Mouse (Mus musculus) left cerebral cortex, postnatal 4 days (tissue): ENCODE data around the gene Cipc. TPM values are rescaled to one million over a fixed set of nuclear protein-coding genes. Genes with fewer than 3 reads are reported as not detected.

Experiments used
- DNase-seq: peaks from one replicate; pipeline ENCODE4 v3.0.0-alpha.2; 2022
- intact Hi-C: fragments of 180-260 bp; cut with DNase I; formaldehyde crosslinking; loops from one replicate; pipeline ENCODE4 v1.15.1; 2025
- total RNA-seq, 2 experiments: library from RNA; stranded (reverse); gene quantifications; 2 replicates each; pipeline ENCODE4 v1.2.3; 2021

Gene Cipc
- total RNA-seq, 2 experiments from 2014 or later, result 56.9 to 60.6 TPM

- no peak for DNase-seq
- intact Hi-C loops, result no loop called here
Measured at GRCm38 (mm10) chr12:86955894-86956293, 9.1 kb downstream of the Cipc start.

GRCm38 (mm10) chr12:86958558-86958957, 11.7 kb downstream of the Cipc start:
- no peak for DNase-seq
- intact Hi-C loops, result no loop called here

- intact Hi-C loops, result no loop called here
- DNase-seq, result no peak
Measured at GRCm38 (mm10) chr12:86959661-86960060, 12.8 kb downstream of the Cipc start.

GRCm38 (mm10) chr12:86960138-86960537, 13.3 kb downstream of the Cipc start:
- DNase-seq, result peak; percentile 78
- intact Hi-C loops, result no loop called here

- intact Hi-C loops, result no loop called here
Measured at GRCm38 (mm10) chr12:86960791-86961335, 14.0 kb downstream of the Cipc start.

GRCm38 (mm10) chr12:86961589-86962344, 14.9 kb downstream of the Cipc start:
- intact Hi-C loops, result no loop called here
- DNase-seq, result peak; percentile 43

More at GRCm38 (mm10) chr12:86960791-86961335, 14.0 kb downstream of the Cipc start:
- no peak for DNase-seq

GRCm38 (mm10) chr12:86964278-86965057, 17.6 kb downstream of the Cipc start:
- intact Hi-C loops, result no loop called here
- no peak for DNase-seq

- no peak for DNase-seq
- intact Hi-C loops, result no loop called here
Measured at GRCm38 (mm10) chr12:86965237-86965799, 18.5 kb downstream of the Cipc start.

GRCm38 (mm10) chr12:86968468-86969219, 21.8 kb downstream of the Cipc start:
- intact Hi-C loops, result no loop called here
- DNase-seq, result no peak

GRCm38 (mm10) chr12:86969220-86969601, 22.4 kb downstream of the Cipc start:
- no peak for DNase-seq
- intact Hi-C loops, result no loop called here

GRCm38 (mm10) chr12:86971089-86971488, 24.2 kb downstream of the Cipc start:
- intact Hi-C loops, result no loop called here

GRCm38 (mm10) chr12:86973216-86973615, 26.4 kb downstream of the Cipc start:
- peak; percentile 95 for DNase-seq
- intact Hi-C loops, result no loop called here

More at GRCm38 (mm10) chr12:86971089-86971488, 24.2 kb downstream of the Cipc start:
- no peak for DNase-seq

GRCm38 (mm10) chr12:86973706-86974105, 26.9 kb downstream of the Cipc start:
- intact Hi-C loops, result no loop called here

GRCm38 (mm10) chr12:86974387-86975288, 27.8 kb downstream of the Cipc start:
- peak; percentile 79 for DNase-seq
- intact Hi-C loops, result no loop called here

More at GRCm38 (mm10) chr12:86973706-86974105, 26.9 kb downstream of the Cipc start:
- DNase-seq, result no peak

- intact Hi-C loops, result no loop called here
- DNase-seq, result no peak
Measured at GRCm38 (mm10) chr12:86975761-86976160, 28.9 kb downstream of the Cipc start.

- DNase-seq, result no peak
- intact Hi-C loops, result no loop called here
Measured at GRCm38 (mm10) chr12:86976511-86977168, 29.8 kb downstream of the Cipc start.

GRCm38 (mm10) chr12:86977833-86978232, 31.0 kb downstream of the Cipc start:
- intact Hi-C loops, result no loop called here
- no peak for DNase-seq

GRCm38 (mm10) chr12:86981180-86981579, 34.3 kb downstream of the Cipc start:
- peak; percentile 45 for DNase-seq
- intact Hi-C loops, result no loop called here
